Mouse (Mus musculus): Measurements from ENCODE around the gene Cnot6.

GRCm38 (mm10) chr11:49722692-49723091 is 10.2 kb upstream of the Cnot6 start:
- TF ChIP-seq POLR2A (IDR thresholded peaks at IDR 0.05; ENCODE audit: extremely low read depth, insufficient read depth, low read length) (no peak), CTCF (IDR thresholded peaks at IDR 0.05; ENCODE audit: low read depth, low read length) (no peak)

Measured in liver, adult 2 months (tissue).